Mouse (Mus musculus): ENCODE measurements at regions not wholly inside any gene's neighbourhood (a gene's known extent, or its start where the extent isn't known, plus 50 kb on each side); places are given as distances from the start of the nearest gene placed in this dataset.

DNA sequence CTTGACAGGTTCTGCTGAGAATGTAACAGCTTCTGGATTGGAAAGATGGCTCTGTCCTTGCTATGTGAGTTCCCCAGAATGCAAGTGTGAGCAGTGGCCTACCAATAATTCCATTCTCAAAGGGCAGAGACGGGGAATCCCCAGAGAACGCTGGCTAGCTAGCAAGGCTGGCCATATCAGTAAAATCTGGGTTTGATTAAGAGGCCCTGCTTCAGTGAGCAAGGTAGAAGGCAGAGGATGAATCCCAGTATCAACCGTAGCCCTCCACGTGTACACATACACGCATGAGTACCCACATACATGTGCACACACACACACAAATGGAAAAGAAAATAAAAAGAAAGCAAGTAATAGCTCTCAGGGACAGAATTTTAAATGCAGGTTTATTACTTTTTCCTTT is 55.3 kb downstream of the Tril start:
- DNase-seq: no peak

GRCm38 (mm10) chr6:53762586-53762985 is 58.0 kb downstream of the Tril start:
- no peak for DNase-seq
- intact Hi-C loops (cut with DNase I): no loop called here

More for the DNA sequence above, 55.3 kb downstream of the Tril start:
- intact Hi-C loops (cut with DNase I): no loop called here

DNA sequence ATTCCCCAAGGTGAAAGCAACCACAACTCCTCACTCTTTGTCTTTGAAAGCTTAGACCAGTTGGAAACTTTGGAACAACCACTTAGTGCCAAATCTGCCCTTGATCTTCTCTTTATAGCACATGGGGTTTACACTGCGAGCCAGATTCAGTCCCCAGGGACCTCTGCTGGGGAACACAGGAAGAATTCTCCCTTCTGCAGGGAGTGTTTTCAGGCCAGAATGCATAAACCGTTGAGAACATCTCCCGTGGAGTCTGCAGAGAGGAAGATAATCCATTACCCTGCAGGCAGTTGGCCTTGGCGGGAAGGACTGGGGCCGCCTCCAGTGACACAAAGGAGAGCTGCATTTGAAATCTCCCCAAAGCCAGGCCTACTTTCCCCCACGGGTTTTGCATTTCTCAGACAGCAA is 60.0 kb downstream of the Tril start:
- intact Hi-C loops (cut with DNase I): no loop called here
- peak; percentile 60 for DNase-seq

GRCm38 (mm10) chr6:53759686-53760306 is 60.8 kb downstream of the Tril start:
- no peak for DNase-seq
- intact Hi-C loops (cut with DNase I): no loop called here

GRCm38 (mm10) chr6:53754366-53754765 is 66.3 kb downstream of the Tril start:
- no peak for DNase-seq
- intact Hi-C loops (cut with DNase I): no loop called here

GRCm38 (mm10) chr6:53750539-53750938 is 70.1 kb downstream of the Tril start:
- no peak for DNase-seq
- intact Hi-C loops (cut with DNase I): no loop called here
